Mouse (Mus musculus): Measurements from ENCODE around the gene Cep295nl. TPM values are rescaled to one million over a fixed set of nuclear protein-coding genes. Genes with fewer than 3 reads are reported as not detected.

Cep295nl gene
- polyA plus RNA-seq, 1 experiment from 2014 or later: 0.38 TPM

DNA sequence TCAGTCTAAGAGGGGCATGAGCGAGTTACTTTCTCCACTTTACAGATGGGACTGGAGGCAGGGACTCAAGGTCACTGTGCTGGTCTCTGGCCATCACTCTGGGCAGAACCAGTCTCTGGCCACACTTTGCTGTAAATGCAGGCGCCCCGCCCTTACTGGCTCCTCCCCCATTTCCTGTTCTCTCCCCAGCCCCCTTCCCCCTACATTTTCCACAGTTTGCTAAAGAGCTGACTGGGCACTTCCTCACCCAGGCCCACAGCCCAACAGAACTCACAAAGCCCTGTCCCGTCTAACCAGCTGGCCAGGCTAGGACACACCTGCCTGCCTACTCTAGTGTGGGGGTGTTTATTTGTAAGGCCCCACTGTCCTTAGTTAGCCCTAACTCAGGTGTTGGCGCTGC is 6.6 kb upstream of the Cep295nl start:
- DNase-seq (ENCODE audit: low spot score): no peak
- H3K36me3 ChIP-seq: peaks cover 12% of the 10 kb centered on the region; the same call in 1 of the 2 replicates
- no peaks in the 10 kb centered on the region for H3K27me3 ChIP-seq (ENCODE audit: insufficient read depth, poor library complexity, severe bottlenecking)
- no peaks in the 10 kb centered on the region for H3K9me3 ChIP-seq
- peaks cover 48% of the 10 kb centered on the region for H3K4me1 ChIP-seq
- WGBS: 56% methylated on average over 5 of the region's 5 CpGs
- no peak overlapping the region for H3K4me3 ChIP-seq
- H3K27ac ChIP-seq: peak overlapping the region; percentile 81

DNA sequence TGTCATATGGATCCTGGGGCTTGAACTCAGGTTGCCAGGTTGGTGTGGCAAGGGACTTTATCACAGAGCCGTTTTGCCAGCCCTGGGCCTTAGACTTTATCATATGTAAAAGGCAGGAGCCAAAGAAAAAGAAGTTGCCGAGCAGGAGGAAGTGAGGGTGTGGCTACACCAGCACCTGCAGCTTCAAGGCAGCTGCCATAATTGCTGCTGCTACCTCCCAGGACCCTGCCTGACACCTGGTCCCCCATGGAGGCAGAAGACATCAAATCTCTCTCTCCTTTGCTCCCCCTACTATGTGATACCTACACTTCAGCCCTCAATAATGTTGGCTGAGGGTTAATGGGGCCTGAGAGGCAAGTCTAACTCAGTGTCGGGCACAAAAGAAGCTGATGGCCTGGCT is 6.1 kb upstream of the Cep295nl start:
- H3K9me3 ChIP-seq: no peaks in the 10 kb centered on the region
- H3K27ac ChIP-seq: peak overlapping the region; percentile 81
- H3K4me3 ChIP-seq: no peak overlapping the region
- no peaks in the 10 kb centered on the region for H3K27me3 ChIP-seq (ENCODE audit: insufficient read depth, poor library complexity, severe bottlenecking)
- no peak for DNase-seq (ENCODE audit: low spot score)
- peaks cover 12% of the 10 kb centered on the region; the same call in 1 of the 2 replicates for H3K36me3 ChIP-seq
- peaks cover 48% of the 10 kb centered on the region for H3K4me1 ChIP-seq
- whole genome bisulfite sequencing: 45% methylated on average over 3 of the region's 3 CpGs

DNA sequence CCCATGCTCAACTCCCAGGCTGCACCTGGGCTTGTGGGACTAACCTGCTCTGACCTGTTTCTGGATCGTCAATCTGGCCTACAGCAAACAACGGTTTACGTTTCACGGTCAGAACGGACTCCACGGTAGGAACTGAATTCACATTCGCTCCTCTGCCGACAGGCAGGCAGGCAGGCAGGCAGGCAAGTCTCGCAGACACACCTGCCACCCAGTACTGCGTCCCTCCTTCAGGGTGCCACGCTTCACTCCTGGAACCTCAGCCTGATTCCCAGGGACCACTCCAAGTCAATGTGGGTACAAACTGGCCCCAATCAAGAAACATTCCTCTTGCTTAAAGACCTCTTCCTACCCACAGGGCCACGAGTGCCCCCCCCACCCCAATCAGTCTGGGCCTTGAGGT is 5.6 kb upstream of the Cep295nl start:
- Histone ChIP-seq H3K4me1 (peaks cover 48% of the 10 kb centered on the region), H3K4me3 (no peak overlapping the region), H3K27me3 (ENCODE audit: insufficient read depth, poor library complexity, severe bottlenecking) (no peaks in the 10 kb centered on the region), H3K27ac (peak overlapping the region; percentile 44; the same call in 1 of the 2 replicates), H3K9me3 (no peaks in the 10 kb centered on the region), H3K36me3 (peaks cover 12% of the 10 kb centered on the region; the same call in 1 of the 2 replicates)
- no peak for DNase-seq (ENCODE audit: low spot score)
- 89% methylated on average over 12 of the region's 12 CpGs for WGBS

- no peak for DNase-seq (ENCODE audit: low spot score)
- 87% methylated on average over 2 of the region's 2 CpGs for WGBS
- no peaks in the 10 kb centered on the region for H3K9me3 ChIP-seq
- no peaks in the 10 kb centered on the region for H3K27me3 ChIP-seq (ENCODE audit: insufficient read depth, poor library complexity, severe bottlenecking)
- H3K27ac ChIP-seq: no peak overlapping the region
- H3K36me3 ChIP-seq: peaks cover 8% of the 10 kb centered on the region; the same call in 1 of the 2 replicates
- H3K4me3 ChIP-seq: no peak overlapping the region
- peaks cover 54% of the 10 kb centered on the region for H3K4me1 ChIP-seq
Observed at GRCm38 (mm10) chr11:118347391-118347790, 5.1 kb upstream of the Cep295nl start.

GRCm38 (mm10) chr11:118346395-118347096 is 4.2 kb upstream of the Cep295nl start:
- WGBS: 88% methylated on average over 8 of the region's 8 CpGs
- peaks cover 62% of the 10 kb centered on the region for H3K4me1 ChIP-seq

DNA sequence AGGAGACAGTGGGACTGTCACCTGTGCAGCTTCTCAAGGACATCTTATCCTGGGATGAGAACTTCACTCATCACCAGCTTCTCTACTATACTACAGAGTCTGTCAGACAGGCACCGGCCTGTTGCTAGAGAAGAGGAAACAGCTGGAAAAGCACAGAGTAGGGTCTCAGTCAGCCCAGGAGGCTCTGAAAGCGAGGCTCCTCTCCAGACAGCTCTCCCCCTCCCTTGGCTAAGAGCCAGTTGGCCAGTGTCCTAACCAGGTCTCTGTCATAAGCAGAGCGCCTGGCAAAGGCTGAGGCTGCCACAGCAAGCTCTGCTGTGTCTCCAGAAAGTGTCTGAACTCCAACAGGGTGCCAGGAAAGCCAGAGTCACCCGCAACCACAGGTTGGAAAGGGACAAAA is 3.4 kb upstream of the Cep295nl start:
- H3K27ac ChIP-seq: peak overlapping the region; percentile 49; the same call in 1 of the 2 replicates

More at GRCm38 (mm10) chr11:118346395-118347096, 4.2 kb upstream of the Cep295nl start:
- Histone ChIP-seq H3K36me3 (peaks cover 3% of the 10 kb centered on the region; the same call in 1 of the 2 replicates), H3K27ac (no peak overlapping the region), H3K27me3 (ENCODE audit: insufficient read depth, poor library complexity, severe bottlenecking) (no peaks in the 10 kb centered on the region), H3K9me3 (no peaks in the 10 kb centered on the region), H3K4me3 (no peak overlapping the region)
- DNase-seq (ENCODE audit: low spot score): no peak

DNA sequence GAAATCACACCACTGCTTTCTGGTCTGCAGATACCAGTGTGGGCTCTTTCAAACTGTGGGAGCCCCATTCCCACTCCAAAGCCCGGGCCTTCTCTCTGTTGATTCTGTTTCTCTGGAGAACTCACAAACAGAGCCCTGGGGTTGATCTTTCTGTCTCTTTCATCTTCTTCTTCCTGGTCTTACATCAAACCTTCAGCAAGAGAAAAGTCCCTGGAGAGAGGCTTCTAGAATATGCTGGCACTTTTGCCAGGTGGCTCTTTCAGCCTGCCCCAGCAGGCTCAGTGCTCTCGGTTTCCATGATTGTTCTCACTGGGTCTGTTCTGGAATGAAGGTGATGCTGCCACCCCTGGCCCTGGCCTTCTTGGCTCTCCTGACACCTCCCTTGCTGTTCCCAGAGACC is 1.3 kb upstream of the Cep295nl start:
- Histone ChIP-seq H3K27me3 (ENCODE audit: insufficient read depth, poor library complexity, severe bottlenecking) (no peaks in the 10 kb centered on the region), H3K9me3 (no peaks in the 10 kb centered on the region), H3K4me3 (no peak overlapping the region), H3K27ac (no peak overlapping the region), H3K4me1 (peaks cover 61% of the 10 kb centered on the region), H3K36me3 (peaks cover 6% of the 10 kb centered on the region; the same call in 1 of the 2 replicates)
- 72% methylated on average over 2 of the region's 2 CpGs for WGBS
- DNase-seq (ENCODE audit: low spot score): no peak

More for the DNA sequence above, 3.4 kb upstream of the Cep295nl start:
- Histone ChIP-seq H3K4me3 (no peak overlapping the region), H3K36me3 (0 out of 2 replicates have a peak, but pooled peaks cover 1% of the 10 kb centered on the region), H3K4me1 (peaks cover 69% of the 10 kb centered on the region), H3K27me3 (ENCODE audit: insufficient read depth, poor library complexity, severe bottlenecking) (no peaks in the 10 kb centered on the region), H3K9me3 (no peaks in the 10 kb centered on the region)
- 54% methylated on average over 4 of the region's 4 CpGs for WGBS
- DNase-seq (ENCODE audit: low spot score): peak; percentile 85

GRCm38 (mm10) chr11:118337491-118338168 is 4.7 kb downstream of the Cep295nl start:
- Histone ChIP-seq H3K4me3 (no peak overlapping the region), H3K27me3 (ENCODE audit: insufficient read depth, poor library complexity, severe bottlenecking) (no peaks in the 10 kb centered on the region), H3K4me1 (peaks cover 24% of the 10 kb centered on the region), H3K9me3 (no peaks in the 10 kb centered on the region), H3K27ac (no peak overlapping the region), H3K36me3 (peaks cover 16% of the 10 kb centered on the region)
- no peak for DNase-seq (ENCODE audit: low spot score)
- WGBS: 65% methylated on average over 8 of the region's 8 CpGs

DNA sequence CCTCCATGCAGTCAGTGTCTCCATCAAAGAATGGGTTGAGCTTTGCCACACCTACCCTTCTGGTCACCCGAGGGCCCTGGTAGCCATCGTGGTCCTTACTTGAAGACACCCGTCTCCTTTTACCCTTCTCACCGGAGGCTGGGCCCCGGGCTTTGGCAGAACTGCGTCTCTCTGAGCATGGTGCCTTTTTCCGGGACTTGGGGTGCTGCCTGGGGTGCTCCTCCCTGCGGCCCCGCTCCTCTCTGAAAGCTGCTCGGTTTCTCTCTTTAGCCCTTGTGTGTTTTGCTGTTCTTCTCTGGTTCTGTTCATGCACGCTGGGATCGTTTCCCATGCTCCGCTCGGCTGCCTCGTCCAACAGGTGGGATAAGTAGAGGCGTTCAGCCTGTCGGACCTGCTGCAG is 8.9 kb downstream of the Cep295nl start:
- Histone ChIP-seq H3K4me3 (no peak overlapping the region), H3K27ac (no peak overlapping the region), H3K36me3 (peaks cover 40% of the 10 kb centered on the region), H3K4me1 (no peaks in the 10 kb centered on the region), H3K27me3 (ENCODE audit: insufficient read depth, poor library complexity, severe bottlenecking) (no peaks in the 10 kb centered on the region), H3K9me3 (no peaks in the 10 kb centered on the region)
- no peak for DNase-seq (ENCODE audit: low spot score)
- 87% methylated on average over 17 of the region's 17 CpGs for WGBS

GRCm38 (mm10) chr11:118332376-118332775 is 9.9 kb downstream of the Cep295nl start:
- WGBS: 87% methylated on average over 11 of the region's 11 CpGs
- Histone ChIP-seq H3K36me3 (peaks cover 43% of the 10 kb centered on the region), H3K4me3 (no peak overlapping the region), H3K4me1 (peaks cover 8% of the 10 kb centered on the region), H3K27me3 (ENCODE audit: insufficient read depth, poor library complexity, severe bottlenecking) (no peaks in the 10 kb centered on the region), H3K27ac (no peak overlapping the region), H3K9me3 (no peaks in the 10 kb centered on the region)
- no peak for DNase-seq (ENCODE audit: low spot score)

- no peak overlapping the region for H3K27ac ChIP-seq
- H3K4me1 ChIP-seq: peaks cover 21% of the 10 kb centered on the region
- peaks cover 46% of the 10 kb centered on the region for H3K36me3 ChIP-seq
- 91% methylated on average over 16 of the region's 16 CpGs for WGBS
- H3K27me3 ChIP-seq (ENCODE audit: insufficient read depth, poor library complexity, severe bottlenecking): no peaks in the 10 kb centered on the region
- H3K4me3 ChIP-seq: no peak overlapping the region
- H3K9me3 ChIP-seq: no peaks in the 10 kb centered on the region
- DNase-seq (ENCODE audit: low spot score): no peak
Observed at GRCm38 (mm10) chr11:118330777-118331176, 11.5 kb downstream of the Cep295nl start.

- peaks cover 46% of the 10 kb centered on the region for H3K36me3 ChIP-seq
- 93% methylated on average over 14 of the region's 14 CpGs for WGBS
- H3K27ac ChIP-seq: no peak overlapping the region
- no peaks in the 10 kb centered on the region for H3K27me3 ChIP-seq (ENCODE audit: insufficient read depth, poor library complexity, severe bottlenecking)
- H3K4me1 ChIP-seq: peaks cover 21% of the 10 kb centered on the region
- DNase-seq (ENCODE audit: low spot score): no peak
- no peak overlapping the region for H3K4me3 ChIP-seq
- no peaks in the 10 kb centered on the region for H3K9me3 ChIP-seq
Observed at GRCm38 (mm10) chr11:118330361-118330760, 11.9 kb downstream of the Cep295nl start.

- H3K9me3 ChIP-seq: no peaks in the 10 kb centered on the region
- 92% methylated on average over 5 of the region's 5 CpGs for WGBS
- H3K36me3 ChIP-seq: peaks cover 46% of the 10 kb centered on the region
- H3K27ac ChIP-seq: no peak overlapping the region
- H3K27me3 ChIP-seq (ENCODE audit: insufficient read depth, poor library complexity, severe bottlenecking): no peaks in the 10 kb centered on the region
- H3K4me3 ChIP-seq: no peak overlapping the region
- peaks cover 32% of the 10 kb centered on the region for H3K4me1 ChIP-seq
- DNase-seq (ENCODE audit: low spot score): no peak
Observed at GRCm38 (mm10) chr11:118328947-118329346, 13.4 kb downstream of the Cep295nl start.

All from heart, embryonic 10.5 days (tissue).